Mouse (Mus musculus): ENCODE measurements around the gene Car5b. TPM values are rescaled to one million over a fixed set of nuclear protein-coding genes. Genes with fewer than 3 reads are reported as not detected.

Car5b gene
- total and polyA plus RNA-seq, 3 experiments: 0.31 to 0.50 TPM; not detected in 1

DNA sequence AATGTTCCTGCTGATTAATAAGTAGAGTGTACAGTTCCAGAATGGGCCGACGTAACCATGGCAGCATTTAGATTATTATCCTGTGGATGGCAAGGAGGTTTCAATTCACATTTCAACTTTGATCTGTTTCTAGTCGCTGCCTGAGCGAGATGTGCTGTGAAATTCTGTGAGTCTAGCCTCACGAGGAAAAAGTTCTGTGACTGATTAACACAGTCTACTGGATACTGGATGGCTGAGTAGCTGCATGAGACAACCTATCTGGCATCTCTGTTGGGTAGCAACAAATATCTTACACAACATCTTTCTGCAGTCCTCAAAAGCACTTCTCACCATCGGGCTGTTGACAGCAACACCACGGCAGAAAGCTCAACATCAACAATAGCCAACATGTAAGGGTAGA is 4.7 kb upstream of the Car5b start:
- H3K4me3 ChIP-seq (ENCODE audit: control insufficient read depth in 1 of 2, insufficient read depth in 1 of 2, low read depth in 2 of 2, low read length in 2 of 2): no peak overlapping the region
- H3K4me1 ChIP-seq (ENCODE audit: control insufficient read depth in 1 of 2, insufficient read depth in 2 of 2, low read length in 2 of 2): no peaks in the 10 kb centered on the region
- H3K36me3 ChIP-seq (ENCODE audit: control insufficient read depth in 1 of 2, insufficient read depth in 2 of 2, low read length in 2 of 2): peaks cover 0 to 2% of the 10 kb centered on the region in 2 experiments; a peak in 2 of 4 replicates
- no peak overlapping the region for H3K27ac ChIP-seq (ENCODE audit: control insufficient read depth, low read depth, low read length)
- H3K79me2 ChIP-seq (ENCODE audit: control insufficient read depth, insufficient read depth, low read length, poor library complexity): no peaks in the 10 kb centered on the region
- TF ChIP-seq HCFC1 (IDR thresholded peaks at IDR 0.05; ENCODE audit: low read depth, low read length): no peak
- no peak for TF ChIP-seq USF1 (IDR thresholded peaks at IDR 0.05; ENCODE audit: low read depth, low read length)
- TF ChIP-seq MAZ (IDR thresholded peaks at IDR 0.05; ENCODE audit: low read depth, low read length): no peak
- TF ChIP-seq CHD2 (IDR thresholded peaks at IDR 0.05; ENCODE audit: low read length): no peak
- TF ChIP-seq RCOR1 (IDR thresholded peaks at IDR 0.05; ENCODE audit: low read depth, low read length): no peak
- TF ChIP-seq JUND (IDR thresholded peaks at IDR 0.05; ENCODE audit: low read depth, low read length): no peak
- no peak for TF ChIP-seq MAFK (IDR thresholded peaks at IDR 0.05; ENCODE audit: borderline replicate concordance, low read depth, low read length)
- no peak for TF ChIP-seq USF2 (IDR thresholded peaks at IDR 0.05; ENCODE audit: borderline replicate concordance in 1 of 2, insufficient read depth in 1 of 2, low read depth in 1 of 2, low read length in 2 of 2)
- no peak for TF ChIP-seq E2F4 (IDR thresholded peaks at IDR 0.05; ENCODE audit: borderline replicate concordance, low read depth, low read length)
- no peak for TF ChIP-seq MYB (IDR thresholded peaks at IDR 0.05; ENCODE audit: low read depth, low read length)
- TF ChIP-seq POLR2A (IDR thresholded peaks at IDR 0.05; ENCODE audit: control insufficient read depth in 1 of 2, insufficient read depth in 1 of 2, low read depth in 1 of 2, low read length in 2 of 2, poor library complexity in 1 of 2): no peak
- no peak for TF ChIP-seq POLR2AphosphoS2 (IDR thresholded peaks at IDR 0.05; ENCODE audit: low read length)
- no peak overlapping the region for H3K9ac ChIP-seq (ENCODE audit: control insufficient read depth, low read depth, low read length, poor library complexity, severe bottlenecking)
- no peaks in the 10 kb centered on the region for H3K27me3 ChIP-seq (ENCODE audit: control insufficient read depth in 1 of 2, insufficient read depth in 2 of 2, low read length in 2 of 2)
- H3K9me3 ChIP-seq (replicated peaks; ENCODE audit: insufficient read depth, low read length): no peaks in the 10 kb centered on the region
- DNase-seq (ENCODE audit: low read depth, low spot score): no peak

- H3K9me3 ChIP-seq (replicated peaks; ENCODE audit: insufficient read depth, low read length): no peaks in the 10 kb centered on the region
- no peak for TF ChIP-seq MYB (IDR thresholded peaks at IDR 0.05; ENCODE audit: low read depth, low read length)
- TF ChIP-seq SMC3 (IDR thresholded peaks at IDR 0.05; ENCODE audit: low read depth, low read length): no peak
- no peak for TF ChIP-seq TBP (IDR thresholded peaks at IDR 0.05; ENCODE audit: low read depth, low read length)
- no peak for TF ChIP-seq GATA1 (IDR thresholded peaks at IDR 0.05; ENCODE audit: low read depth, low read length)
- no peak for TF ChIP-seq USF1 (IDR thresholded peaks at IDR 0.05; ENCODE audit: low read depth, low read length)
- no peak for TF ChIP-seq CHD2 (IDR thresholded peaks at IDR 0.05; ENCODE audit: low read length)
- no peak for TF ChIP-seq ZNF384 (IDR thresholded peaks at IDR 0.05; ENCODE audit: low read depth, low read length)
- TF ChIP-seq NELFE (IDR thresholded peaks at IDR 0.05; ENCODE audit: low read depth, low read length): no peak
- no peak for TF ChIP-seq NRF1 (IDR thresholded peaks at IDR 0.05; ENCODE audit: insufficient read depth, low read depth, low read length, poor library complexity, severe bottlenecking)
- TF ChIP-seq E2F4 (IDR thresholded peaks at IDR 0.05; ENCODE audit: borderline replicate concordance, low read depth, low read length): no peak
- TF ChIP-seq MEF2A (IDR thresholded peaks at IDR 0.05; ENCODE audit: extremely low read depth, insufficient replicate concordance, low read depth, low read length, poor library complexity, severe bottlenecking): no peak
- no peak for TF ChIP-seq TCF12 (IDR thresholded peaks at IDR 0.05; ENCODE audit: low read depth, low read length)
- TF ChIP-seq ETS1 (IDR thresholded peaks at IDR 0.05; ENCODE audit: low read depth, low read length): no peak
- no peak for TF ChIP-seq POLR2AphosphoS2 (IDR thresholded peaks at IDR 0.05; ENCODE audit: low read length)
- no peak for TF ChIP-seq BHLHE40 (IDR thresholded peaks at IDR 0.05; ENCODE audit: borderline replicate concordance, low read depth, low read length)
- no peak for TF ChIP-seq JUND (IDR thresholded peaks at IDR 0.05; ENCODE audit: low read depth, low read length)
- TF ChIP-seq CTCF (IDR thresholded peaks at IDR 0.05 in 2 of 3, conservative IDR thresholded peaks at IDR 0.05 in 1 of 3; ENCODE audit: control insufficient read depth in 1 of 3, insufficient read depth in 1 of 3, low read depth in 2 of 3, low read length in 3 of 3, poor library complexity in 1 of 3, severe bottlenecking in 1 of 3): no peak
- TF ChIP-seq ELF1 (IDR thresholded peaks at IDR 0.05; ENCODE audit: low read depth, low read length): no peak
- no peak for TF ChIP-seq MAFK (IDR thresholded peaks at IDR 0.05; ENCODE audit: borderline replicate concordance, low read depth, low read length)
- no peak for TF ChIP-seq MAZ (IDR thresholded peaks at IDR 0.05; ENCODE audit: low read depth, low read length)
- peaks cover 0 to 6% of the 10 kb centered on the region in 2 experiments; a peak in 1 of 4 replicates for H3K36me3 ChIP-seq (ENCODE audit: control insufficient read depth in 1 of 2, insufficient read depth in 2 of 2, low read length in 2 of 2)
These were observed 12.2 kb downstream of the Car5b start for GRCm38 (mm10) chrX:164015636-164016035.

More at GRCm38 (mm10) chrX:164015636-164016035, 12.2 kb downstream of the Car5b start:
- Histone ChIP-seq H3K27ac (ENCODE audit: control insufficient read depth, low read depth, low read length) (no peak overlapping the region), H3K27me3 (ENCODE audit: control insufficient read depth in 1 of 2, insufficient read depth in 2 of 2, low read length in 2 of 2) (peaks cover 0 to 2% of the 10 kb centered on the region in 2 experiments; a peak in 1 of 4 replicates), H3K79me2 (ENCODE audit: control insufficient read depth, insufficient read depth, low read length, poor library complexity) (no peaks in the 10 kb centered on the region), H3K4me1 (ENCODE audit: control insufficient read depth in 1 of 2, insufficient read depth in 2 of 2, low read length in 2 of 2) (peaks cover 0 to 3% of the 10 kb centered on the region in 2 experiments; a peak in 2 of 4 replicates), H3K9ac (ENCODE audit: control insufficient read depth, low read depth, low read length, poor library complexity, severe bottlenecking) (no peak overlapping the region), H3K4me3 (ENCODE audit: control insufficient read depth in 1 of 2, insufficient read depth in 1 of 2, low read depth in 2 of 2, low read length in 2 of 2) (no peak overlapping the region)
- no peak for DNase-seq (ENCODE audit: low read depth, low spot score)
